Mouse (Mus musculus) neural tube, embryonic 11.5 days (tissue): ENCODE measurements around the gene Slit3. TPM values are rescaled to one million over a fixed set of nuclear protein-coding genes. Genes with fewer than 3 reads are reported as not detected.

ENCODE experiments used
- ATAC-seq: fragments of 200-750 bp; cut with Nextera tagmentation; 2 replicates; pipeline ENCODE4 v1.8.0; 2017; ENCODE audit warnings: moderate number of reproducible peaks, mild to moderate bottlenecking, moderate TSS enrichment, moderate library complexity; ENCODE audit not compliant: insufficient read depth, low FRiP score, low TSS enrichment
- DNase-seq: peaks from one replicate; pipeline ENCODE4 v3.0.0-alpha.2; 2015; ENCODE audit warnings: low spot score
- H3K27ac ChIP-seq: fragments of 300-500 bp; sonication (generic); 2 replicates; pipeline ENCODE4 v1.5.1; 2014; ENCODE audit warnings: low read depth, mild to moderate bottlenecking, low read length
- H3K27me3 ChIP-seq: fragments of 300-500 bp; sonication (generic); 2 replicates; pipeline ENCODE4 v1.6.1; 2014; ENCODE audit warnings: mild to moderate bottlenecking, low read length, mixed read lengths; ENCODE audit not compliant: control insufficient read depth, insufficient read depth
- H3K36me3 ChIP-seq: fragments of 300-500 bp; sonication (generic); 2 replicates; pipeline ENCODE4 v1.6.1; 2014; ENCODE audit warnings: mild to moderate bottlenecking, low read length, moderate library complexity, mixed read lengths; ENCODE audit not compliant: control insufficient read depth, insufficient read depth
- H3K4me1 ChIP-seq: fragments of 300-500 bp; sonication (generic); 2 replicates; pipeline ENCODE4 v1.6.1; 2014; ENCODE audit warnings: low read length, mixed read lengths; ENCODE audit not compliant: control insufficient read depth, insufficient read depth
- H3K4me2 ChIP-seq: fragments of 300-500 bp; sonication (generic); 2 replicates; pipeline ENCODE4 v1.6.1; 2014; ENCODE audit warnings: low read depth, mild to moderate bottlenecking, moderate library complexity
- H3K4me3 ChIP-seq: fragments of 300-500 bp; sonication (generic); 2 replicates; pipeline ENCODE4 v1.5.1; 2014; ENCODE audit warnings: low read depth, low read length
- H3K9ac ChIP-seq: fragments of 300-500 bp; sonication (generic); 2 replicates; pipeline ENCODE4 v1.6.1; 2014; ENCODE audit warnings: mild to moderate bottlenecking, low read length
- H3K9me3 ChIP-seq: fragments of 300-500 bp; sonication (generic); 2 replicates; pipeline ENCODE4 v1.6.1; 2016; ENCODE audit warnings: low read length; ENCODE audit not compliant: control insufficient read depth
- WGBS: fragments of 180-500 bp; shearing (Covaris S2); extraction: QIAGEN DNeasy Blood & Tissue Kit; methylation state at CpG from one replicate; pipeline ENCODE4 v1.1.7; 2014; 5-methylcytosine and 5-hydroxymethylcytosine counted together
- polyA plus RNA-seq: library from polyadenylated mRNA; unstranded; fragments of >200 nt; fragmentation: Nextera tagmentation; extraction: Ambion mirVana; gene quantifications from 2 replicates; pipeline ENCODE4 v1.2.1, GENCODE M21; 2014

Slit3 gene
- polyA plus RNA-seq, 1 experiment from 2014 or later = 41.3 TPM

GRCm38 (mm10) chr11:35668750-35669149, 547.7 kb downstream of the Slit3 start:
- DNase-seq (no peak), ATAC-seq (no peak)
- Histone ChIP-seq H3K9ac (no peak overlapping the region), H3K9me3 (no peaks in the 10 kb centered on the region), H3K27ac (no peak overlapping the region), H3K27me3 (no peaks in the 10 kb centered on the region), H3K4me1 (no peaks in the 10 kb centered on the region), H3K4me2 (no peak overlapping the region), H3K36me3 (no peaks in the 10 kb centered on the region), H3K4me3 (no peak overlapping the region)
- WGBS = 80% methylated on average over 1 of the region's 1 CpGs

- Histone ChIP-seq H3K9me3 (no peaks in the 10 kb centered on the region), H3K36me3 (no peaks in the 10 kb centered on the region), H3K4me3 (no peak overlapping the region), H3K9ac (no peak overlapping the region), H3K4me2 (no peak overlapping the region), H3K4me1 (no peaks in the 10 kb centered on the region), H3K27ac (no peak overlapping the region), H3K27me3 (no peaks in the 10 kb centered on the region)
- ATAC-seq = no peak
- WGBS = 81% methylated on average over 5 of the region's 5 CpGs
- no peak for DNase-seq
Observed at GRCm38 (mm10) chr11:35669536-35669935, 548.5 kb downstream of the Slit3 start.

GRCm38 (mm10) chr11:35670181-35670580, 549.2 kb downstream of the Slit3 start:
- Histone ChIP-seq H3K9me3 (no peaks in the 10 kb centered on the region), H3K4me2 (no peak overlapping the region), H3K36me3 (no peaks in the 10 kb centered on the region), H3K27me3 (no peaks in the 10 kb centered on the region), H3K4me1 (no peaks in the 10 kb centered on the region), H3K4me3 (no peak overlapping the region), H3K9ac (no peak overlapping the region), H3K27ac (no peak overlapping the region)
- DNase-seq (no peak), ATAC-seq (no peak)
- WGBS = 74% methylated on average over 6 of the region's 6 CpGs

- Histone ChIP-seq H3K9ac (no peak overlapping the region), H3K4me2 (no peak overlapping the region), H3K4me1 (no peaks in the 10 kb centered on the region), H3K4me3 (no peak overlapping the region), H3K27me3 (no peaks in the 10 kb centered on the region), H3K9me3 (no peaks in the 10 kb centered on the region), H3K36me3 (no peaks in the 10 kb centered on the region), H3K27ac (no peak overlapping the region)
- 72% methylated on average over 3 of the region's 3 CpGs for WGBS
- no peak for ATAC-seq
- no peak for DNase-seq
Observed at GRCm38 (mm10) chr11:35670746-35671145, 549.7 kb downstream of the Slit3 start.

- Histone ChIP-seq H3K9ac (no peak overlapping the region), H3K9me3 (no peaks in the 10 kb centered on the region), H3K4me2 (no peak overlapping the region), H3K27me3 (no peaks in the 10 kb centered on the region), H3K36me3 (no peaks in the 10 kb centered on the region), H3K27ac (no peak overlapping the region), H3K4me1 (no peaks in the 10 kb centered on the region), H3K4me3 (no peak overlapping the region)
- 85% methylated on average over 7 of the region's 7 CpGs for WGBS
- ATAC-seq = no peak
- no peak for DNase-seq
Observed at GRCm38 (mm10) chr11:35673050-35673449, 552.0 kb downstream of the Slit3 start.

- ATAC-seq (no peak), DNase-seq (no peak)
- H3K9me3 ChIP-seq = no peaks in the 10 kb centered on the region
- H3K27me3 ChIP-seq = no peaks in the 10 kb centered on the region
- no peak overlapping the region for H3K4me2 ChIP-seq
- no peaks in the 10 kb centered on the region for H3K4me1 ChIP-seq
- no peaks in the 10 kb centered on the region for H3K36me3 ChIP-seq
- H3K27ac ChIP-seq = no peak overlapping the region
- H3K9ac ChIP-seq = no peak overlapping the region
- no peak overlapping the region for H3K4me3 ChIP-seq
- WGBS = 92% methylated on average over 9 of the region's 9 CpGs
Observed at GRCm38 (mm10) chr11:35674242-35674641, 553.2 kb downstream of the Slit3 start.

GRCm38 (mm10) chr11:35676744-35677143, 555.7 kb downstream of the Slit3 start:
- H3K27me3 ChIP-seq = no peaks in the 10 kb centered on the region
- H3K36me3 ChIP-seq = no peaks in the 10 kb centered on the region
- no peaks in the 10 kb centered on the region for H3K9me3 ChIP-seq
- no peak overlapping the region for H3K27ac ChIP-seq
- no peak for ATAC-seq
- H3K4me2 ChIP-seq = no peak overlapping the region
- H3K9ac ChIP-seq = no peak overlapping the region
- no peaks in the 10 kb centered on the region for H3K4me1 ChIP-seq
- H3K4me3 ChIP-seq = no peak overlapping the region
- no peak for DNase-seq
- 54% methylated on average over 4 of the region's 4 CpGs for WGBS

GRCm38 (mm10) chr11:35679976-35680375, 559.0 kb downstream of the Slit3 start:
- Histone ChIP-seq H3K36me3 (no peaks in the 10 kb centered on the region), H3K9ac (no peak overlapping the region), H3K4me1 (no peaks in the 10 kb centered on the region), H3K4me3 (no peak overlapping the region), H3K4me2 (no peak overlapping the region), H3K27me3 (no peaks in the 10 kb centered on the region), H3K27ac (no peak overlapping the region), H3K9me3 (no peaks in the 10 kb centered on the region)
- WGBS = 82% methylated on average over 5 of the region's 5 CpGs
- no peak for DNase-seq
- no peak for ATAC-seq

GRCm38 (mm10) chr11:35687316-35687715, 566.3 kb downstream of the Slit3 start:
- no peak overlapping the region for H3K4me3 ChIP-seq
- ATAC-seq = no peak
- H3K4me1 ChIP-seq = no peaks in the 10 kb centered on the region
- no peak overlapping the region for H3K4me2 ChIP-seq
- WGBS = 88% methylated on average over 6 of the region's 6 CpGs
- no peak overlapping the region for H3K27ac ChIP-seq
- peaks cover 3% of the 10 kb centered on the region; the same call in 1 of the 2 replicates for H3K36me3 ChIP-seq
- no peak for DNase-seq
- H3K27me3 ChIP-seq = no peaks in the 10 kb centered on the region
- H3K9ac ChIP-seq = no peak overlapping the region
- H3K9me3 ChIP-seq = no peaks in the 10 kb centered on the region
